Mouse (Mus musculus) layer of hippocampus, postnatal 10 days (tissue): ENCODE measurements around the gene Pkd2. TPM values are rescaled to one million over a fixed set of nuclear protein-coding genes. Genes with fewer than 3 reads are reported as not detected.

Source experiments
- DNase-seq, 2 experiments: peaks; one replicate each; pipeline ENCODE4 v3.0.0; 2021; ENCODE audit warnings: low spot score in 2 of 2
- total RNA-seq, 2 experiments: library from RNA; stranded (reverse); gene quantifications; 2 replicates each; pipeline ENCODE4 v1.2.3; 2021

Pkd2 gene
- total RNA-seq, 2 experiments from 2014 or later, result 29.8 to 32.3 TPM

DNA sequence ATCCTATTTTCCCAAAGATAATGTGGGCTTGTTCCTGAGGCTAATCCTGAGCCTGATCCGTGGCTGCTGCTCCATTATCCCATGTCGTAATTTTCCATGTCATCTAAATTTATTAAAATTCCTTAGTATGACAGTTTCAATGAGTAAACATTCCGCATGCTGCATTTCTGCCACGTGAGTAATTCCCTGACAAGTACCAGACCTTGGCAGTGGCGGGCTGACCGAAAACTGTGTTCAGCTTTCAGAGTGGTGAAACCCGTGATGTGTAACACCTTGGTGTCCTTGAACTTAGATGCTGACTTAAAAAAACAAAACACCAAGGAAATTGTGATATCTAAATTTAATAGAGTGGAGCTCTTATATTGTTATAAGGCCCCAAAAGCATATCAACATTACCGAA, 6.0 kb downstream of the Pkd2 start:
- DNase-seq, result no peak

DNA sequence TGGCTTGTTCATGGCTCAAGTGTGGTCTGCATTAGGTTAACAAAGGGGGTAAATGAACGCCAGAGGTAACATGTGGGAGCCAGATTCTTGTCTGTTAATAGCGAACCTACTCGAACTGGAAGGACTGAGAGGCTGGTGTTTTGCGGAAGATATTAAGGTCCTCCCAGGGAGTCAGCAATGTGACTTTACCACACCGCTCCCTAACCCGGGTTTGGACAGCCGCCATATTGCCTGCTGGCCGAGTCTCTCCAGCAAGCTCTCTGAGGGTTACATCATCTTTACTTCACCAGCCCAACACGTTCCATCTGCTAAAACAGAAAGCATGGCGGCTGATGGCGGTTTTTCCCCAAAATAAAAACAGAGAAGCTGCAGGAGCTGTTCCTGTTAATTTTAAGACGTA, 6.5 kb downstream of the Pkd2 start:
- DNase-seq, result peak; percentile 34 to 49

- DNase-seq, result no peak
These were observed 7.6 kb downstream of the Pkd2 start for GRCm38 (mm10) chr5:104466816-104467215.

- DNase-seq, result no peak
These were observed 9.3 kb downstream of the Pkd2 start for GRCm38 (mm10) chr5:104468586-104468985.

DNA sequence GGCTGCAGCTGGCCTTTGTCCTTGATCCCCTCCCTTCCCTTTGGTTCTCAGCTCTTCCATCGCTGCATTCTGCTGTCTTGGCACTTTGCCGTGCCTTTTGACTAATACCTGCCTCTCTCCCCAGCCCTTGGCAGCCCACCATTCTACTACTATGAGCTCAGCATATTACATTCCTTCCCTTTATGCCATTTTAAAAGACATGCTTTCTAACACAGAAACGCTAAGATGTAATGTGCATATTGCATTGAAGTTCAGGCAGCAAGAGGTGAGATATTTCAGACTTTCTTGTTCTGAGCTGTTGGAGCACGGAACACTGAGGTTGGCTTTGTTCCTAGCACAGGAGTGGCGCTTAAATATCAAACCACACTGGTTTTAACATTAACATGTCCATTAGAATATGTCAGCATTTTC, 11.7 kb downstream of the Pkd2 start:
- DNase-seq, result no peak

DNA sequence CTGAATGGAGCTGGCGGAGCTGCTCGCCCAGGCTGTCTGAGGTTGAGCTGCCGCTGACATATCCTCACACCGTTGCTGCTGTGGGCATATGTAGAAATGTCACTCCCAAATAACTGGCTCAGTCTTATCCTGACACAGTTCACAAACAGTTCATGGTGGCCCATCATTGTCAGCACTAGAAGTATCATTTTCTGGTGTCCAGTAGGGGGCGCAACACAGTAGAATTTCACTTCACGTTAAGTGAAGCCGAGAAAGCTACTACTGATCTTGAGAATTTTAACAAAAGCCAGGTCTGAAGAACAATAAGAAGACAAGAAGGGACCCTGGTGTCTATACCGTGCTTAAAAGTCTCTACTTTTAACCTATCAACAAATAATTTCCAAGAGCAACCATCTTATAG, 13.1 kb downstream of the Pkd2 start:
- peak; percentile 37 to 40 for DNase-seq

DNA sequence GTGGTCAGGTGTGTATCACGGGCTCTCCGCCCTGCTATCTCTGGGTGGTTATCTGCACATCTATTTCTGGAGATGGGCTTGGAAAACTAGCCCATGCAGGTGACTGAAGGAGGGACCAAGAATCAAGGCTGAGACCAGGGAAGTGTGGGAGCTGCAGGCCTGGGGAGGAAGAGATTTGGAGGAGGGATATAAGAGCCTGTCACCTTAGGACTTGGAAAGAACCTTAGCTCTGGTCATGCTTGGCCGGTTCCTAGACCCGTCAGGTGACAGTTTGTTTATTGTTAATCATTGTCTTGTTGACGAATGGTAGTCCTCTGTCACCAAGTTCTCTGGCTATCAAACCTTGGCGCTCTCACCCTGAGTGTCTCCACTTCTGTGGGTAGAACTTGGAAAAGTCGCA, 21.1 kb downstream of the Pkd2 start:
- no peak for DNase-seq

DNA sequence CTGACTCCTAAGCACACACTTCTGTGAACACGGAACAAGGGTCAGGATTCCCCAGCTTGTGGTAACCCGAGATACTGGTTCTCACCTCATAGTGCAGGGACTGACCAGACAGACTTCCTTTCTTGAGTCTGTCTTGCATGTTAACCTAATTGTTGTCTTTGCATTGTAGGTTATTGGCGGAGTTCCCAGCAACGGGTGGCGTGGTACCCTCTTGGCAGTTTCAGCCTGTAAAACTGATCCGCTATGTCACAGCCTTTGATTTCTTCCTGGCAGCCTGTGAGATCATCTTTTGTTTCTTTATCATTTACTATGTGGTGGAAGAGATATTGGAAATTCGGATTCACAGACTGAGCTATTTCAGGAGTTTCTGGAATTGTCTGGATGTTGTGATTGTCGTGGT, 23.6 kb downstream of the Pkd2 start:
- no peak for DNase-seq

GRCm38 (mm10) chr5:104491561-104491960, 32.3 kb downstream of the Pkd2 start:
- no peak for DNase-seq

- DNase-seq, result no peak
These were observed 45.6 kb downstream of the Pkd2 start for GRCm38 (mm10) chr5:104504883-104505282.

DNA sequence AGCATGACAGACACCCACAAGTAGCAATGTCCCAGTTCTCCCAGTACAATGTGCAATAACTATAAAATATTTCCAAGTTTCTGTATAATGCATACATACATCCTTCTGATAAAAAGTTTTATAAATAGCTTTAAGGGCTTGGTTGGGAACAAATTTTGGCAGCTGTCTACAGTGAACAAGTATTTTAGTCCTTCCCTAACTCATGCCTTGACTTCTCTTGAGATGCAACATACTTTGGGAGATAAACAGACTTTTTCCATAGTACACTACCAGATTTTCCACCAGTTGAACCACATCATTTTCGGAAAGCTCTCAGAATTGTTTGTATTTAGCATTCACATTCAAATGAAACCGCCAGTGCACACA, 48.6 kb downstream of the Pkd2 start:
- DNase-seq, result no peak

DNA sequence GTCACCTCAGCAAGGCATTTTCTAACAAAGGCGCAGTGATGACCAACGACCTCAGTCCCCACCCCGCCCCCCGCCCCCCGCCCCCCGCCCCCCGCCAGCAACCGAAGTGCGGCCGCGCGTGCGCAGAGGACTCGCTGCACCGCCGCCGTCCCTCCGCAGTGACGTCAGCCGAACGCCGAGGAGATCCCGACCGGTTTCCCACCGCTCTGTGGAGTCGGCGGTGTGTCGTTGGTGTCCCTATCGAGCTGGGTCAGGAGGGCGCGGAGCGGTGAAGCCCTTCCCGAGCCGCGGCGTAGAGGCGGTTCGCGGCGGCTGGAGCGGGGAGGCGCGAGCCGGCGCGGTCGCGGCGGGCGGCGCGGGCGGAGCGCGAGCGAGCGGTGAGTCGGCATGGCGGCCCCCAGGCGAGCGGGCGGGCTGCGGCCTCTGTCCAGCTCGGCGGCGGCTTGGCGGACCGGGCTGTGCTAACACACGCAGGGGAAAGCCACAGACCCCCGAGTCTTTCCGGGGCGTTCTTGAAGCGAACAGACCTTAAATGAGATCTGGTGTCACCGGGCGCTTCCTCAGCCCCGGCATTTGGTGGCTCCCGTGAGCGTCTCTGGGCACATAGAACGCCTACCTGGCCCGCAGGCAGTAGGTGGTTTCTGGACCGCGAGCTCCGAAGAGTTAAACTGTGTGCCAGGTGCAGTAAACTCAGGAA, 49.1 kb downstream of the Pkd2 start, which contains the start of gene BC005561:
Gene BC005561 (plus strand): TSS at position 158 of the 697 bp plus-strand sequence.
- DNase-seq, result peak; percentile 82 to 91

DNA sequence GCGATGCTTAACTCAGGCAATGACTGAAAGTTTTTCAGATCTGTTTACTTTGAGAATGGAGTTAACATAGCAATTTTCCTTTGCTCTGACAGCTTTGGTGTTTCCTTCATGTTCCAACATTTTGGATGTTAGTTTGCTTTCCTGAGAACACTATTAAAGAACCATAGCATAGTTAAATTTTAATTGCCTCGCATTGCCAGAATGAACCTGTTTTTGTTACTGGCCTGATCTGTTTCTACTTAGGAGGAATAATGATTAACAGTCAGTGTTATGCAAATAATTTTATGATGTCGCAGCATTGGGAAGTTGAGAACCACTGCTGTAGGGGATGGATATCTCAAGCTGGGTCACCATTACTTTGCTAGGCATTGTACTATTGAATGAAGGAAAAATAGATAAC, 52.0 kb downstream of the Pkd2 start:
- no peak for DNase-seq

- no peak for DNase-seq
These were observed 79.4 kb downstream of the Pkd2 start for GRCm38 (mm10) chr5:104538612-104539011.

GRCm38 (mm10) chr5:104539331-104539730, 80.1 kb downstream of the Pkd2 start:
- DNase-seq, result no peak

Other genes starting within 250 kb of the Pkd2 start
- under 1 TPM; 0.58 to 0.73 TPM for gene Ibsp, start 160.3 kb upstream of the Pkd2 start, total RNA-seq
- gene Mepe, start 134.1 kb upstream of the Pkd2 start, total RNA-seq, result not detected
- 1 to 10 TPM; 3.3 to 3.5 TPM for gene Spp1, start 24.3 kb upstream of the Pkd2 start, total RNA-seq
- 10 to 100 TPM; 13.2 to 14.9 TPM for gene BC005561, start 48.9 kb downstream of the Pkd2 start, total RNA-seq